Mouse (Mus musculus) G1E (cell line): ENCODE measurements around the gene Ap1g1.

ENCODE experiments used
- CTCF ChIP-seq: IDR thresholded peaks from 2 replicates; pipeline ENCODE4 v1.5.1; 2012; ENCODE audit warnings: low read depth, low read length, inconsistent platforms, mixed read lengths
- GATA2 ChIP-seq: IDR thresholded peaks from 2 replicates; pipeline ENCODE4 v1.6.1; 2012; ENCODE audit warnings: low read depth, low read length, inconsistent platforms, borderline replicate concordance
- POLR2AphosphoS5 ChIP-seq: IDR thresholded peaks from 2 replicates; pipeline ENCODE4 v1.6.1; 2012; ENCODE audit warnings: low read depth, low read length, inconsistent platforms; ENCODE audit not compliant: insufficient replicate concordance

GRCm38 (mm10) chr8:109780548-109780947 is 2.2 kb downstream of the Ap1g1 start:
- TF ChIP-seq CTCF (no peak), POLR2AphosphoS5 (no peak), GATA2 (no peak)
